Mouse (Mus musculus) urinary bladder, postnatal 4 days (tissue): ENCODE results near the gene Nrp2.
A peak's percentile ranks its signal among the peaks of the same experiment; 100 is the strongest.

ENCODE experiments used
- DNase-seq, 2 experiments: peaks; one replicate each; pipeline ENCODE4 v3.0.0; 2021 to 2022; ENCODE audit warnings: low spot score in 2 of 2

Gene Nrp2

DNA sequence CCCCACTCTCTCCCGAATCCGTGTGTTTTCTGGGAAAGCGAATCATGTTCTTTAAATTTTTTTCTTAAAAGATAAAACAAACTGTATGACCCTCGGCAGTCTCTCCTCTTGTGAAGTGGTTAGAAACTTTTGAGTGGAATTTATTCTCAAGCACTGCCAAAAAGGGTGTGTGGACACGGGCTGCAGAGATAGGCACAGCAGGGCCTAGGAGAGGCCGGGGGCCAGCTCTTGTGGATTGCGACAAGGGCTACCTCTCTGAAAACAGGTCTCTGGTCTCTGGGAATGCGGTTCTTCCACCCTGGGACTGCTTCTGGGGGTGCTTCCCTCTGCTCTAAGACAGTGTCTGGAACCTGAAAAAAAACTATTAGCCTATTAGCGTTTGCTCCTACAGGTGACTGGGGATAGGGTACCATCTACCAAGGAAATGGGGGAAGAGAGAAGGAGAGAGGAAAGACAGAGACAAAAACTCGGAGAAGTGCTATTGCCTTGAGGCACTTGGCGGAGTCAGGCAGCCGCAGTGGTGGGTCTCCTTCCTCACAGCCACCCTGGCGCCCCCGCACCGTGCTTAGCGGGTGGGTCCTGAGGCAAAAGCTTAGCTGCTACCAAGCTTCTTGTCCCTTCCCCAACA lies 1.9 kb downstream of the Nrp2 start:
- DNase-seq, result no peak

DNA sequence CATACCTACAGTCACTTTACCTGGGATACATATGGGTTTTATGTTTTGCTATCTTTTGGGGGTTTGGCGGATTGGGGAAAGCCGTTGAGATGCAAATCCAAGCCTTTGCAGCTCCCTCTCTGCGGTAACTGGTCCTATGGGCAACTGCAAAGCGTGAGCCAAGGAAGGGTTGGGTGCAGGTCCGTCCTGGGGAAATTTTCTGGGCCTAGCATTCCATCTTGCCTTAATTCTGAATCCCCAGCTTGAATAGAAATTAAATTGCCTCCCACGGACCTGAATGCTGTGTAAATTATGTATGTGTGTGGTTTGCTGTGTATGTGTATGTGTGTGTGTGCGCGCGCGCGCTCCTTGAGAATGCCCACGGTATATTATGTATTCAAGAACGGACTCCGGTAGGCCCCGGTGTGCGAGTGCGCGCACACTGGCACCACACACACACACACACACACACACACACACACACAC lies 2.5 kb downstream of the Nrp2 start:
- DNase-seq, result no peak

DNA sequence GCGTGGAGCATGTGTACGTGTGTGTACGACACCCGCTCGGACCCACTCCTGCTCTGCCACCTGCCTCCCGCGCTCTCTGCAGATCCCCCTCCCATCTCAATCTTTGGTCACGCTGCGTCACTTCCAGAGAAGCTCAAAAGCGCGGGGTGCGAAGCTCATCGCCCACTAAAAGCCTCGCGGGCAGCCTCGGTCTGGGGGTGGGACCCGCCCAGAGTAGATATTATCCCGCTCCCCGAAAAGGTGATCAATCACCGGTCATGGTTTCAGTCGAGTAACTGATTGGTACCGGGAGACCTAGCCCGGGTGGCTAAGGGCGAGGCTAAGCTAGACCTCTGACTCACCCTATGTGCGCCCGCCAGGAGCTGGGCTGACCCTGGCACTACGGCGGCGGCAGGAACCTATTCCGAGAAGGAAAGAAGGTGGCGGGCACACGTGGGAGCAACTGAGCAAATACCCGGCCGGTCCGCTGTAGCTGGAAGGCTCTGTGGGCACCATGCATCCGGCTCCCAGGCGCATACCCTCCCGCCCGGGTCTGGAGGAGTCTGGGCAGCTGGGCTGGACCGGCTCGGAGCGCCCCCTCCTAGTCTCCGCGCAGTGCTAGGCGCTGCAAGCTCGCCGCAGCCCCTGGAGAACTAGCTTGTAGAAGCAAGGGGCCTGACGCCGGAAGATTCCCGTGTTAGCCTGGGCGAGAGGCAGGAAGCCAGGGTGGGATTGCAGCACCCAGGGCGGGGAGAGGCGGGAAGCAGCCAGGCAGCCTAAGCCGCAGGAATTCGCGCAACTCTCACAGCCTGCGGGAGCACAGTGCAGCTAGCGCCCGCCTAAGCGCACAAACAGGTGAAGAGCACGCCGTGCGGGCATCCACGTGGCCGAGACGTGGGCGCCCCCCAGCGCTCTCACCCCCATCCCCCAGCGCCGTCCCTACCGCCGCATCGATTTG lies 3.3 kb downstream of the Nrp2 start:
- peak in 1 of 2 experiments; percentile 49 for DNase-seq

DNA sequence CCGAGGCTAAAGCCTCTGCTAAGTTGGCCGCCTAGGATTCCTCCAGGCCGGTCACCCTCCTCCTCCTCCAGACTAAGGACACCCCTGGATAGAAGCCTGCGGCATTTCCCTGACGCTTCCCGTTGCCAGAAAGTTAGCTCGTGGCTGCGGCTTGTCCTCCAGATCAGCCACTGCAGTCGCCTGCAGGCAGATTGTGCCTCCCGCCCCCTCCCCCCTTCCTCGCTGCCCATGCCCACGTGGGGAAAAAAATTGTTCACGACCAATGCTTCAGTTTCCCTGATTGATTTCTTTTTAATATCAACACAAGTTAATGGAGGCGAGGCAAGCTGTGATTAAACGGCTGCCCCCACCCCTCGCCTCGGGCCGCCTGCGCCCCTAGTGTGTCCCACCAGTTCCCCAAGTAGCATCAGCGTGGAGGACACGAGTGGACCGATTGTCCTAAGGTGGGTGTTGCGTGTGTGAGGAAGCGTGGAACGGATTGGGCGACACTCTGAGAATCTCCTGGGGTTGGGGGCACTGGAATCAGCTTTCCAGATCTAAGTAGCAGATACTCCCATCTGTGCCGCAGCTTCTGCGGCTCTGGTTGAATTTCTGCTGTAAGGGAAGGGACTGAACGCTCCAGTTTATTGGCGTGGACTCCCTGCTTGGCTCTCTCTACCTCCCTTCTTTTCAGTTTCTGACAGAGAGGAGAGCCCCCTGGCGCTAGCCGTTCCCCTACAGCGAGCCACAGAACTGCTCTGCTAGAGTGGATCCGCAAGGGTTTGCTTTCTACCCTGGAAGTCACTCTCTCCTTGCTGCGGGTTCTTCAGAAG lies 4.2 kb downstream of the Nrp2 start:
- peak; percentile 59 to 77 for DNase-seq

DNA sequence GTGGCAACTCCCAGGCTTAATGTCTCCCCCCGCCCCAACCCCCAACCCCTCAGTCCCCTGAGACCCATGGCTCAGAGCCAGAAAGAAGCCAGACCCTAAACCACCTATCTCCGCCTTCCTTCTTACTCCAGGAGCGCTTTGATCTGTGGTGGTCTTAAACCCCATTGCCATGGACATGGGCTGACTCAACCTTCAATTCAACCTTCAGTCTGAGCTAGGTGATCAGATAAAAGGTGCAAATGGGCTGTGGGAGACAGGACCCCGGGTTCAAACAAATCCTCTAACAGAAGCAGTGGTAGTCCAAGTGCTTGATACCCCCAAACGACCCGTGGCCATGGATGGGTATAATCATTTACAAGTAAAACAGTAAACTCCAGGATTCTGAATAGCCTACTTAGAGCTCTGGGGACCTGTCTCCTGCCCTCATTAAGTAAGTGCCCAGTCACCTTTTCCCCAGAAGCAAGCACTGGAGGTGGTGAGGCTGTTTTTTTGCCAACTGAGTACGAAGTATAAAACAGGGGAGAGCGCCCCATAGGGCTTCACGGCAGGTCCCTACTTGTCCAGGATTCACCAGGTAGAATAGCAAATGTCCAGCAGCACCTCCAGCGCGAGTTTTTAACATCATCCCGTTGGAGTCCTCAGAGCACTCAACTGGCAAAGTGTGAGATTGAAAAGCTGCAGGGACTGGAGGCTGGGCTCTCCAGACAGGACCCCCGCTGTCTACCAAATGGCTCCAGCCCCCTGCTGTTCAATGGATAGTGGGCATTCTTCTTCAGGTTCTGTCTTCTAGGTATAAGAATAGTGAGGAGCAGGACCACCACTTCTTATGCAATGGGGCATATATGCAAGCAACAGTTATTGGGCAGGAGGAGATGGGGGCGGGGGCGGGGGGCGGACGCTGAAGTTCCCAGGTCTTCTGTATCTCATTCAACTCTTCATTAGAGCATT lies 5.1 kb downstream of the Nrp2 start:
- no peak for DNase-seq

DNA sequence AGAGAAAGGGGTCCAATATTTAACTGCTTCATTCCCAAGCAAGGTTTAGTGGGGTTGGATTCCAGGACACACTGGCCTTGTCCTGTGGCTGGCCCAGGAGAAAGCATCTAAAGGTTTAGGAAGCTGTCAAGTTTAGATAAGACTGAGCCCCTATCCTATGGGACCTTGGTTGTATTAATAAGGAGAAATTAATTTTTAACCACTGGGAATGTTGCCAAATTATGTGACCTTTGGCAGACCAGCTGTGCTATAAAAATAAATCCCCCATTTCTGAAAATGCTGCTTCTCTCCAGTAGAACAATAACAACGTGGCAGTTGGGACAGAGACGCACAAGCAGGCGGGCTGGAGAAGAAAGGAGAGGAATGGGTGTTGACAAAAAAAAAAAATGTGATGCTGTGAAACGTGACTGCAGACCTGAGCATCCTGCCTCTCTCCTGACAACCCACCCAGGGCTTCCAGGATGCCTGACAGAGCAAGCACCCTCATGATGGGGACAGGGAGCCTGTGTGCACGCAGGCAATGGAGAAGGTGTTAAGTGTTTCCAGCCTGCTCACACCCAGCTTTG lies 6.8 kb downstream of the Nrp2 start:
- DNase-seq, result no peak

DNA sequence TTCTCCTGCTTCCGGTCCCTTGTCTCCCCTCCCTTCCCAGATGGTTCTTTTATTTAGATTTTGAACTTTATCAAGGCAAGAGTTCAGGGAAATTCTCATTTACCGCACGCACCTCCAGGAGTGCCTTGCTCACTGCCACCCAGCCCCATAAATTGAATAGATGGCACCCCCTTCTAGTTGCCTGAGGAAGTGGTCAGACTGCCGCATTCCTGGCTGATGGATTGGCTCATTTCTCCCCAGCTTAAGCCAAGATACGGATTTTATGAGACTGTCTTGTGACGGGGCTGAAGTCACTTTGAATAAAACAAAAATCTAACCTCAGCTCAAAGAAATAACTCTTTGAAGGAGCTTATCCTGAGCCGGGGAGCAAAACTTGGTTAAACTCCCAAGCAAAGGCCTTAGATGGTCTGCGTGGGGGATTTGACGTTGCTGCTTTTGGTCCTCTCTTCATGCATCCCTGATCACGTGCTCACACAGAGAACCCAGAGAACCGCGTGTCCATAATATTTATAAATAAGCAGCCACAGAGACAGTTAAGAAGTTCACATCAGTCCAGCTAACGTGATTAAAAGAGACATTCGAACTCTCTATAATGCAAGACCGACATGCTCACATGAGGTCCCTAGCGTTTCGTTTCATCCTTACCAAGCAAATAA lies 10.1 kb downstream of the Nrp2 start:
- DNase-seq, result no peak

DNA sequence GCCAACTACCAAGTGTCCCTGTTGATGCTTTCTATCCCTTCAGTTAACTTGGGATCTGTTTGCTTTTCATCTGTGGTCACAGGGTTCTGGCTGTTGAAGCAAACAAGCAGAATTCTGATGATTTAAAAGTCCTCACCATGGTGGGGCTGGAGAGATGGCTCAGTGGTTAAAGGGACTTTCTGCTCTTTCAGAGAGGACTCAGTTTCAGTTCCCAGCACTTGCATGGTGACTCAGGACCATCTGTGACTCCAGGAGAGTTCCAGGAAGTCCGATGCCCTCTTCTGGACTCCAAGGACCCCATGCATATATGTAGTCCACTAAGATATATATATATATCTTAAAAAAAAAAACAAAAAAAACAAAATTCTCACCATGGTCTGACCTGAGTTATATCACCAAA lies 11.9 kb downstream of the Nrp2 start:
- no peak for DNase-seq

DNA sequence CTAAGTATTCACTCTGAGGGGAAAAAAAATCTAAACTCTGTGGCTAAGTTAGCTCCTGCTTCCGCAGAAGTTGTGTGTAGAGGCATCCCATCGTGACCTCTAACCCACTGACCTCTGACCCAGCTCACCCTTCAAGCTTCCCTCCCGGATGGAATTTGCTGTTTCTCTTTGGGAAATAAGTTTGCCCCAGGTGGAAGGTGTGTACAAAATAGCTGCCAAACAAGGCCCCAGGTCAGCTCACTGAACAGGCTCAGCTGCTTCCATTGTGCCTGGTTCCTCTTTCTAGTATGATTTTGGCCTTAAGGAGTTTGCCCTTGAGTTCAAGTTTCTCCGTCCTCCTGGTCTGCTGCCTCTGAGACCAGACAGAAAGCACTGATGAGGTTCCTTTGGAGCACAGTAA lies 12.6 kb downstream of the Nrp2 start:
- no peak for DNase-seq

DNA sequence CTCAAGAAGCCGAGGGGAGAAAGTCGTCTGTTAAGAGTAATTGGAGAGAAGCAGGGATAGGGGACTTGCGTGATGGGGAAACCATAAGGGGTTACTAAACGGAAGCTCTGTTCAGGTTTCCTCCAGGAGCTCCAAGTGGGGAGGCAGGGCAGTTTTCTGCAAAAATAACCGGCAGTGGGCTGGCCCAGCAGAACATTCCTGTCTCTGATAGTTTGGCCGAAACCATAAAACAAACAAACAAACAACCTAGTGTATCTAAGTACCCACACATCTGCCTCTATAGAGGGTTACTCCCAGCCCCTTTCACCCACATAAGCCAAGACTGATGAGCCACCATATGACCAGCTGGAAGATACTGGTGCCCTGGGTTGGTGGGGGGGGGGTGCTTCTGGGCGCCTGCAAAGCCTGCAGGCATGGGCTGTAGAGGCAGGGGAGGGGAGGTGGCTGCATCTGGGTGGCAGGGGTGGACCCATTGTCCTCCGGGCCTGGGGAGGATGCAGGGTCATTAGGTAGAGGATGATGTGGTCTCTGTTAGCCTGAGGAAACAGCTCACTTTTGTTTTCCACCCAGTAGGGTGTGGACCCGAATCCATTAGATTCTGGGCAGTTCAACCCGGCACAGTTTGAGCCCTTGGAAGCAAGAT lies 13.9 kb downstream of the Nrp2 start:
- DNase-seq, result no peak

DNA sequence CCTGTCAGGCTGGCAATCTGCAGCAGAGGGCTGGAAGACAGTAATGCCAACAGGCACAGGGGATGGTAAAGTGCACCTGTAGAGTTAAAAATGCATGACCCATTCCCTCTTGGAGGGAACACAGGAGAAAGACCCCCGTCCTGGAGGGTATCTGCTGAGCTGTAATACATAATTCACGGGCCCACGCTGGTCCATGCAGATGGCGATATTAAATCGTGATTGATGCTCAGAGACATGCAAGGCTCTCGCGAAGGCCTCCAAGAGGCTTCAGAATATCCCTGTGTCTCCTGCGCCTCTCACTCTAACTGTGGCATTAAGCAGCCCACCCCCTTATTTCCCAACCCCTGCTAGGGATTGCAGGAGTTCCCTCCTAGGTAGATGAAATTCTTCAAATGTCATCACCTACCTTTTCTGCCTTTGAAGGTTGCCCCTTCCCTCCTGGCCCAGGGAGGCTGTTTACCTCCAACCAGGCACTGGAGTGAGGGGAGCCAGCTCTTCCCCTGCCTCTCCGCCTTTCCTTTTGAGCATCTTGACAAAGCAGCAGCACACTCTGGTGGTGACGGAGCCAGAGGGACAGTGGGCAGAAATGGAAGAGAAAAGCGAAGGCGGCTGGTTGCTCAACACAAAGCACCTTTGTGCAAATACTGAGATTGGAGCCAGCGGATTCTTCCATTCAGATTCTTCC lies 14.6 kb downstream of the Nrp2 start:
- no peak for DNase-seq

DNA sequence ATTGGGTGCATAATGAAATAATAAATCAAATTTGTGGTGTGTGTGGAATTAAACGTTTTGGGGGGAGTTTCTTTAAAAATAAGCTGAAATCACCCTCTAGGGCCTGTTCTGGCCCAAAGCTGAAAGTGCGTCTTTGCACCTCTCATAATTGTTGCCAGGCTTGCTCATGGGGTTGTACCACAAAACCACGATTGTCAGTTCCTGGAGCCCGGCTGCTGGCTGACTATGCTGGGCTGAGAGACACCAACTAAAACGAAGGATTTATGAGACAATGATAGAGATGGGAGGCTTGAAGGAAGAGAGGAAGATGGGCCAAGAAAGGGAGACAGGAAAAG lies 15.1 kb downstream of the Nrp2 start:
- DNase-seq, result no peak

DNA sequence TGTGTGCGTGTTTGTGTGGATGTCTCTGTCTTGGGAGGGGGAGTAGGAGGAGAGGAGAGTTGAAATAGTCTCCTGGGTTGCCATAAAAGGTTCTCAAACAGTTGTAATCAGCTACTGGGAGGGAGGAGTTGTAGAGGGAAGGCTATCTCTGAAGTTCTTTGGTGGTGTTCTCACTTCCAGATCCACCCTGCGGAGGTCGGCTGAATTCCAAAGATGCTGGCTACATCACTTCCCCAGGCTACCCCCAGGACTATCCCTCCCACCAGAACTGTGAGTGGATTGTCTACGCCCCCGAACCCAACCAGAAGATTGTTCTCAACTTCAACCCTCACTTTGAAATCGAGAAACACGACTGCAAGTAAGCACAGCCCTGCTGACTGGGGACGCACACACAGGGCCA lies 15.7 kb downstream of the Nrp2 start:
- DNase-seq, result no peak

DNA sequence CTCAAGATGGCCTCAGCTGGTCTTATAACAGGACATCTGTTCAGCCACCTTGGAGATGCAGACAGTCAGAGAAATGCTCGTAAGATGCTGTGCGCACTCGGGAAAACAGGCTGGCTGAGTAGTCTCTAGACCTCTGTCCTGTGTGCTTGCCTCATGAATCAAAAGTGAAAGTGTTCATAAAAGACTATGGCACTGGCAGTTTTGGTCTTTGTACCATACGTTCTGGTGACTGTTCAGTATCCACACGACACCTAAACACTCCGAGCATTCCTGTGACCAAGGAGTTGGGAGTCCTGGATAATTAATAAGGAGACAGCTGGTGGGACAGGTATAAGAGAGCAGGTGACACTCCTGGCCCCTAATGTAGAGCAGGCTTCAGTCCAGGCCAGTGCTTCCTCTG lies 16.7 kb downstream of the Nrp2 start:
- DNase-seq, result no peak

DNA sequence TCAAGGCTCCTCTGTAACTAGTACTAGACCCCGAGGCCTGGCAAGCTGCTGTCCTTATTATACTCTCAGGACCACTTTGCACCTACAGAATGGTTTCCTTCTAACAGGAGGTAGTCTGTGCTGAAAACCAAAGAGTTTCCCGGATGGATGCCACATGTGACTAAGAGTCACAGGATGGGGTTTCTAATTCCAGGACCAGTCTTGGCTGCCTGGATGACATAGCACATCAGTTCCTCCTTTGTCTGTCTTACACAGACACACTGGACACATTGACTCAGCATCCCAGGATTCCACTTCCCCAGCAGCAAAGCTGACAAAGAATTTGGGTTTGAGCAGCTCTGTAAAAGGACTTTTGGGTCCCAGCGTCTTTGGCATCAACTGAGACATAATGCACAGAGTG lies 17.1 kb downstream of the Nrp2 start:
- DNase-seq, result no peak

DNA sequence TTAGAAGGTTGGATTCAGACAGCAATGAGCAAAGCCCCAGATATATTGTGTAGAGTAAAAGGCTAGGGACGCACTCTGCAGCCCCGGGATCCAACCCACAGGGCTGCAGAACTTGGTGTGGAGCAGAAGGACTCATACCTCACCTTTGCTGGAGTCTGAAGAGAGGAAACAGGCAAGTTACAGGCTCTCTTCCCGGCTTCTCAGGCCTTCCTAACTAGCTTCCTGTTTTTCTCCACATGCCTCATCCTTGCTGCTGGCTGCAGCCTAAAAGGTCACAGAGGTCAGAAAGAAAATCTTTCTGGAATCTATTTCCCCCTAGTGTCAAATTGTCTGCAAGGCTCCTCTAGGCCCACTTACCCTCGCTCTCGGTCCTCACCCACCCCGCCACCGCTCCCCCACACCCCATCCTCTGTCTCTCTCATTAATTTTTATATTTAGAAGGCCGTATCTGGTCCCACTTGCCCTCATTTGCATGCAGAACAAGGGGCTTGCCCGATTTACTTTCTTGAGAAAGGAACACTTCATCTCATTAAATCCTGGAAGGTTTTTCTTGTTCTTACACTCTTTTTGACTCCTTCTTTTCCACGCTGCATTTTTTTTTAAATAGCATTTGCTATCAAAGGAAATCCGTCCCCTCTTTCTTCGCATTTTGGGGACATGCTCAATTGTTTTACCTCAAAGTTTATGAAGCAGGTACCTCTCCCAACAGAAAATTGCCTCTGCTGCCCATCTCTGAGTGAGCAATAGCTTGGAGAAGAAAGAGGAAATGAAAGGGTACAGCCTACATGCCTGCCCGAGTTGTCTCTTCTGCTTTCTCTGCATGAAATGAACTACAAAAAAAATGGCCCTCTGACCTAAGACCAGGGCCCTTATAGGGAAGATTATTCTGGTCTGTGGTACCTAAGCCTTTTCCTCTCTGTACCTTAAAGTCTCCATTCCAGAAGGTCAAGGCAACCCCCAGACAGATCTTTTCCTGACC lies 17.9 kb downstream of the Nrp2 start:
- DNase-seq, result no peak

DNA sequence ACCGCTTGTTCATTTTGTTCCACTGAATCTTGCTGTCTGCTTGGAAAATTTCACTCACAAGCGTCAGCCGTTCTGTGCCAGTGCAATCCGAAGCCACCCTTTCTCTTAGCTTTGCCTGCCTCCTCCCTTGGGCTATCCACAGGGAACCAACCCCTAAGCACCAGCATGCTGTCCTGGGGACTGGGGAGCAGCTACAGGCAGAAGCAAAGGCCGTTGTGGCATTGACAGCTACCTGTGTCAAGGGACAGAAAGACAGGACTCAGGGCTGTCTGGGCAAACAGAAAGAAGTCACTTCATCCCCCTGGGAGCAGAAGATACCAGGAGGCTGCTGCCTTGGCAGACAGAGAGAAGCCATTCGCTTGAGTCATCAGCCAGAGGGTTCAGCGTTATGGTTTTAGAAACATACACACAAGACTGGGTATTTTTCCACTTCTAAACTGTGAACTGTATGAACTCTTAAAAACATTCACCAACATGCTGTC lies 18.7 kb downstream of the Nrp2 start:
- no peak for DNase-seq

DNA sequence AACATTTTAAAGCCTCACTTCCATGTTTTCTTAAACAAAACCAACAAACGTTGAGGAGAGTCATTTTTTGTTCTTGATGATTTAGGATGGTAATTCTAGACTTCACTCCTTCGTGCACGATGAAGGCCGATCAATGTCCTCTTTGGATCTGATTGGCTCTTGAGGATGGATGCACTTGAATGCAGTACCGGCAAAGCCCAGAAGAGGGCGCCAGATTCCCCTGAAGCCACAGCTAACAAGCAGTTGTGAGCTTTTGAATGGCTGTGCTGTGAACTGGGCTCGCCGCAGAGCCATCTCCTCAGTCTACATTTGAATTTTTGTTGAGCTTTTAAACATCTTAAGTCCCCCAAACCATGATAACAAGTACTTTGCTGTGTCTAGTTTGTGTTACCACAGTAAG lies 19.4 kb downstream of the Nrp2 start:
- DNase-seq, result no peak
